Mouse (Mus musculus): ENCODE measurements around the gene Mettl21e.
"Not testable (repeated sequence)": the region's sequence is repeated elsewhere in the genome, so short reads cannot be mapped to it uniquely, and the experiment has no call there.

The Mettl21e gene

DNA sequence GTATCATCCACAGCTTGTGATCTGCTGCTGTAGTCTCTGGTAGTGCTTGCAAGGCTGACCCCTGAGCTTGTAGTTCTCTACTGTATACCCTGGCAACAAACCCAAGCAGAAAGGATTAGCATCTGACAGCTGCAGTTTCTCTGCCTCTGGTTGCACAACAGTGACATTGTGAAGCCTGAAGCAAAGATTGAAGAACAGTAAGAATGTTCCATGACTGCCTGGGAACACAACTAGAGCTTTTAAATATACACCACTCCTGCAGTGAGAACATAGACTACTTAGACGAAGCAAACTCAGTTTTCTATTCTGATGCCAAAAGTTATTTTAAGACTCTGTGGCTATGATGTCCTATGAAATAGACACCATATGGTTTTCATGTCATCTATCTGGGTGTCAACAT lies at the start of gene Mettl21e:
Mettl21e (minus strand) TSS at position 86 of the 400 bp plus-strand sequence.
- DNase-seq (ENCODE audit: low spot score), result no peak

DNA sequence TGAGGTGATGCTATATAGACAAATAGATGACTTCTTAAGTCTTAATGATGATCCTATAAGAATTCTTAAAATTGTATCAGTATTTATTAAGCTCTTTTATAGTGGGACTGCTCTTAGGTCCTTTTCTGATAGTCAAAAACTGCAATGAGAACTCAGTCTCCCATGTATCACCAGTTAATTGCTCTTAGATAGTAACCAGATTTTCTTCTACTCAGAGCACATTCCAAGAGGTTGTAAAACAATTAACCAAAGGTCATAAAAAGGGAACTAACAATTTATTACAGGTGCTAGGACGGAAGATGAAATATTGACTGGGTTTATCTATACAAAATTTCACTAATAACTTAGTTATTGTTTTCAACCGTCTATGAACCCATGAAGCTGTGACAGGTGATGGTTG lies 21.7 kb upstream of the Mettl21e start:
- DNase-seq (ENCODE audit: low spot score), result not testable (repeated sequence)

DNA sequence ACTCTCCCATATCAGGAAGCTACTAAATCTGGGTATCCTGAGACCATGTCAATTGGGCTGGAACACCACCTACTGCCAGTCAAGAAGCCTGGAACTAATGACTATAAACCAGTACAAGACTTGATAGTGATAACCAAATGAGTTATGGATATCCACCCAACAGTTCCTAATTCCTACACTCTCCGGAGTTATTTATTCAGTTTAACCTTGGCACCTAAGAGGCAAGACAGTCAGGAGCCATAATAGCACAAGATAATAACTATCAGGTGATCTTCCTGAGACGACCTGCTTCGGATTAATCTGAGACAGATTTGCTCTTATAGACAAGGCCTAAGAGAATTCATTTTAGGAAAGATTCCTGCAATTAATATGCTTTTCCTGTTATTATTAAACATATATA lies 21.2 kb upstream of the Mettl21e start:
- DNase-seq (ENCODE audit: low spot score), result no peak

DNA sequence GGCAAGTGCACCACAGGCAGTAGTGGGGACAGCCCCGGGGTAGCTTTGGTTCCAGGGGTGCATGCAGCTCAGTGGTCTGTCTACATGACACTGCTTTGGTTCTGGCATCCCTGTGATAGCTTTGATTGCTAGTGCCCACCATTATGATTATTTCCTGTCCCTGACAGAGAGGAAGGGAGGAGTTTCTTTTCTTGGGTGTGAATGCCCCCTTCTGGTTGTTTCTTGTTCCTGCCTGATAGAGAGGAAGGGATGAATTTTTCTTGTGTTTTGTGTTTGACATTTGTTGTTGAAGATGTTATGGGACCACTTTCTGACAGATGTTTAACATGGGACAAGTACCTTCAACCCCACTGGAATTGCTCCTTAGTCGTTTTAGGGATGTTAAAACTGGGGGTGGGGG lies 18.5 kb upstream of the Mettl21e start:
- DNase-seq (ENCODE audit: low spot score), result no peak

DNA sequence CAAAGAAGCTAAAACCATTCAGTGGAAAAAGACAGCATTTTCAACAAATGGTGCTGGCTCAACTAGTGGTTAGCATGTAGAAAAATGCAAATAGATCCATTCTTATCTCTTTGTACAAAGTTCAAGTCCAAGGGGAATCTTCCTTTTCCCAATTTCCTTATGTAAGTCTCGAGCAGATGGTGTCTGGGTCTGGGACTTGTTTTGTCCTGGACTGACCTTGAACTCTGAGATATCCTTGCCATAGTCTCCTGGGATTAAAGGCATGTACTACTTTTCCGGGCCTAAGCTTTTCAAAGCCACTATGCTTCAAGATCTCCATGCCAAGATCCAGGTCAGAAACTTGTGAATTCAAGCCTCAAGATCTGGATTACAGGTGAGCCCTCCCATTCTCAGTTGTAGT lies 16.6 kb upstream of the Mettl21e start:
- no peak for DNase-seq (ENCODE audit: low spot score)

DNA sequence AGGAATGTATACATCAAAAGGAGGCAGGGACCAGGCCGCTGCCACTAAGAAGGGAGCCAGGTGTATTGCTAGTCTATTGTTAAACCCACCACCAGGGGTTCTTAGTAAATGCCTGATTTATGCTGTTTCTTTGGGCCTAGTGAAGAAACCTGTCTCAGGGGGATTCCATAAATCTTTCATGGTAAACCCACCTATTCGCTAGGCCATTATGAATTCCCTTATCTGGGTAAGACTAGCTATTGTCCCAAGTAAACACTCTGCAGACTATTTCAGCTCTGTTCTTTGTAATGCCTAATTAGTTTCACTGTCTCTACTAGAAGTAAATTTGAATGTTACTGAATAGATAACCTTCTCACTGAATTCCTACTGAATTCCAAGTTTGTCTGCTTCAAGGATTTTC lies 15.8 kb upstream of the Mettl21e start:
- not testable (repeated sequence) for DNase-seq (ENCODE audit: low spot score)

DNA sequence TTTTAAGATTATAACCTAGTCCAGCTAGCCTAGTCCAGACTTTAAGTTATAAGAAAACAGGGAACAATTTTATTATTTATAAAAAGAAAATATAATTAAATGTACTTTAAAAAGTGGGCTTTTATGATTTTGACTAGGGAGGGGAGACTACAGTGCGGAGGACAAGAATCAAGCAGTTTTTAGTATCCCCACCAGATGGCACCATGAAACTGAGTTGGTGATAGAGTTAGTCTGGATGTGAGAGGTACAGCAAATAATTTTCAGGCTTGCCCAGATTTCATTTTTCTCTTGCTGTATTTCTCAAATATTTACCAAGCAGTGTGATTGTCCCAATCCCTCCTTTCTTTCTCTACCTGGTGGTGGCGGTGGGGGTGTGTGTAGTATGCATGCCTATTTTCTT lies 10.3 kb upstream of the Mettl21e start:
- peak; percentile 64 for DNase-seq (ENCODE audit: low spot score)

DNA sequence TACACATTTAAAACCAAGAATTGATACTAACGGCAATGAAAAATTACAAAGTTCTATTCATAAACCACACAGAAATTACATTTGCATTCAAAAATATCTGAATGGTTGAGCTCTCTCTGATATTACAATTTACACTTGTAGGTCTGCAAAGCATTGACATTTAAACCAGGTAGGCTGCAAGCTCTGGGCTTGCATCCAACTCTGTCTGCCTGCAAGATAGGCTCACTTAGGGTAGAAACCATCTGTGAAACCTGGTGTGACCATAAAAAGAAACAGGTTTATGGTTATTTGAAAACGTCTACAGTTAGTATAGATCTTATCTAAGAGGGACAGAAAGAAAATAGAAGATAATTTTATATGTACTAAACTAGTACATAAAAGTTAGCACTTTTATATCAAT lies 1.6 kb downstream of the Mettl21e start:
- DNase-seq (ENCODE audit: low spot score), result no peak

DNA sequence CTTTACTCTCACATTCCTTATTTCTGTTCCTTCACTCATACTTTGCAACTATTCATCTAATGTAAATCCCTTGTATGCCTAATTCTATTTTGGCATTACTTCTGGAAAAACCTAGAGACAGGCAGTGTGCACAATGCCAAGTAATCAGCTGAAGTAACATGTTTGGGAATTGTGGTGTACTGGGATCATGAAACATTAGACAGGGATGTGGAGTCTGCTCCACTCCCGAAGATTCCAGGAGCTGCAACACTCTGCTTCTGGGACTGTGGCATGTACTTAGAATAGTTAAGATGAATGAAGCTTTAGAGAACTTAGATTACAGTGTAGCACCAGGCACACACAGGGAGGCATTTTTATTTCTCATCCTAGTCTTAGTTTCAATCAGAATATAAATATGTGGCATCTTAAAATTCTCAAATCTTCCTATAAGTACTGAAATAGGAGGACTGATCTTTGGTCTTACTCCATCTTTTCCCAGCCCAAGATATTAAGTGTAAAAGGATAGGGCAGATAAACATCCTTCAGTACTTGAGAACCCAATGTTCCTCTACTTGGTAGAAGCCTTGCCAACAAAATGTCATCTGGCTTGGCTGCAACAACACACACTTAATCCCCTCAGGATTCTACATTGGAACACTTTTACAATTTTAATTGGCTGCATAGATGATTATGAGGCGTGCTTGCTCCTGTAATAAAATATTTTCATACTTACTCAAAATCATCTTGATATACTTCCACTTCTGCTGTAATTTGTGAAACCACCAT lies 2.2 kb downstream of the Mettl21e start:
- no peak for DNase-seq (ENCODE audit: low spot score)

DNA sequence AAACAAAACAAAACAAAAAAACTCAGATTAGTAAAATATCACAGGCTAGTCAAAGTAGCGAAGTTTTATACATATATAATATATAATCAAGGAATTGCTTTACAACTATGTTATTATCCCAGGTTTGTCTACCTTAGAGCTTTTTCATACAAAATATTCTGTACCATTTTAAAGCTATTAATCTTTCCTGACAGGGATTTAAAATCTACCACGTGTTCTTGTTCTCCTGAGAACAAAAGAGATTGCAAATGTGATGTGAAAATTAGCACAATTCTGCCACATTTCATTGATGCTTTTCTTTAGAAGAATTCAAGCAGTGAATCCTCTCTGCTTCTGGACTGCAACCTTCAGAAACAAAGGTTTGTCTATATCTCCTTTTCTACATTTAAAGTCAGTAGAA lies 4.3 kb downstream of the Mettl21e start:
- no peak for DNase-seq (ENCODE audit: low spot score)

DNA sequence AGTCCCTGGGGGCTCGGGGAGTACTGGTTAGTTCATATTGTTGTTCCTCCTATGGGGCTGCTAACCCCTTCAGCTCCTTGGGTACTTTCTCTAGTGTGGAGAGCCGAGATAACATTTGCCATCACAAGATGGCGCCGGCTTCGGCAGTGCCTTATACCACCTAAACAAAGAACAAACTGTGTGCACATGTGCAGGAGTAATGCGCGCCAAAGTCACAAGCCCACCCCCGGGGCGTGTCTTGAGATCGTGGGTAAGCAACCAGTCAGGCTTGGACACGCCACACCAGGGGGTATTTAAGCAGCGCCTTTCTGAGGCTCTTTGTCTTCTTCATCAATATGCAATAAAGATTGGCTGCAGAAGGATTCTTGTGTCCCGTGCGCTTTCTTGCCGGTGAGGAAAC lies 15.9 kb downstream of the Mettl21e start:
- no peak for DNase-seq (ENCODE audit: low spot score)

DNA sequence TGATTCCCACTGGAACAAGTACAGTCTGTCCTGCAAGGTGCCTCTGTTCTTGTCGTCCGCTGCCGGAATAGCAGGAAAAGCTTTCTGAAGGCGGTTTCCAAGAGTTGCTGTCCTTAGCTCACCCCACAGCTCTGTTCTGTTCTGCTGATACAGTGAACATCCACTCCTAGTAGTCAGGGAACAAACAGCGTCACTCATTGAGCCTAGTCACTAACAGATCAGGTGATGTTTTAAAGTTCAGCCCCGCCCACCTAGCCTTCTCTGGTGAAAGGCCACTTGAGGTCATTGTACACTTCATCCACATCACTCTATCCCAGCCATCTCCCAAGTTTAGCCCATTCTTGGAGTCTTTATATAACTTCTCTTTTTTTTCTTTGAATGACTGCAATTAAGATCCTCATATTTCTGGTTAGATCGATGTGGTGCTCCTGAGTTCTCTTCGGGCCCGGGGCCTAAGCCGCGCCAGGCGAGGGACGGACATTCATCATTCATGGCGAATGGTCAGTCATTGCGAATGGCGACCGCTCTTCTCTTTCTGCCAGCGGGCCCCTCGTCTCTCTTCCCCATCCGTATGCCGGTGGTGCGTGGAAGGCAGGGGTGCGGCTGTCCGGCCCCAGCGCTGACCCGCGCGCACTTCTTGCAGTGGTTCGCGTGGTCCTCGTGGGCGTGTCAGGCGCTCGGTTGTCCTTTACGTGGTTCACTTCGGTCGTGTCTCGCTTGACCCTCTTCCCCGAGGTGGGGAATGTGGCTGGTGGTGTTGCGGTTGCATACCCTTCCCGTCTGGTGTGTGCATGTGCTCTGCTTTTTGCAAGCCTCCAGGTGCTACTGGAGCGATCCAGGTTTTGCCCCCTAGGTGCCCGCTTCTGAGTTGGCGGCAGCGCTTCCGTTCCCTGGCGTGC lies 20.2 kb downstream of the Mettl21e start:
- peak; percentile 34 for DNase-seq (ENCODE audit: low spot score)

DNA sequence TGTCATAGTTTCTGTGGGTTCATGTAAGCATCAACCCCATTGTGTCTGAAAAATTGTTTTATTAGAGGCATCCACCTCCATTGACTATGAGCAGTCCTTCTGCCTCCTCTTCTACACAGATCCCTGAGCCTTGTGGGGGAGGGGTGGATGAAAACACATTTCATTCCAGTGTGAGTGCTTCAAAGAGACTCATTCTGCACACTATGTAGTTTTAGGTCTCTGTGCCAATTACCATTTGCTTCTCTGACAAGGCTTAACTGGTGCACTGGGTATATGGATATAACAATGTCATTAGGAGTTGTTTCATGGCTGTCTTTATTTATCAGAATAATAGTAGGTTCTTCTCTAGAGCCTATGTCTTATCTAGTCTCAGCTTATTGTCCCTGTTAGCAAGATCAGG lies 32.4 kb downstream of the Mettl21e start:
- DNase-seq (ENCODE audit: low spot score), result no peak

DNA sequence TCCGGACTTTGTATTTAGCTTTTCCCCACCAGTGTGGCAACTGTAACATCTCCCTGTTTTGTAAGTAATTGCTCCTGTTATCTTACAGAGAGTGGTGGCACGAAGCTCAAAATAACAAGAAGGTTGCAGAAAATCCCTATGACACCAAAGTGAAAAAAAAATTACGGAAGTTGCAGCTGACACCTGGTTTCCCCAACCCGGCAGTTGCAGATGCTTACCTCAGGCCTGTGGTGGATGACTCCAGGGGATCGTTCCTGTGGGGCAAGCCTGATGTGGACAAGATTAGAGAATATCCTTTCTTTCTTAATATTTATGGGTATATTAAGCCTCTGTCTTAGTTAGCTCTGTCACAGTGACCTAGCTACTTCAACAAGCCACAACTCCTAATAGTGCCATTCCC lies 40.7 kb downstream of the Mettl21e start:
- DNase-seq (ENCODE audit: low spot score), result no peak

DNA sequence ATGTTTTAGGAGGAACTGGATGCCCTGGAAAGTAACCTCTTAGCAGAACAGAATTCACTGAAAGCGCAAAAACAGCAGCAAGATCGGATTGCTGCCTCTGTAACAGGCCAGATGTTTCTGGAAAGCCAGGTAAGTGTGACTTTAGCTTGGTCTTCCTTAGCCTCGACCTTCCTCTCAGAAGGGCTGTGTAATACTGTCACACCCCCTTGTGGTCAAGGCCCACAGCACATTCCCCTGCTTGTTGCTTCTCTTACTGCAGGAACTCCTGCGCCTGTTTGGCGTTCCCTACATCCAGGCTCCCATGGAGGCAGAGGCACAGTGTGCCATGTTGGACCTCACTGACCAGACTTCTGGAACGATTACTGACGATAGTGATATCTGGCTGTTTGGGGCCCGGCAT lies 44.9 kb downstream of the Mettl21e start:
- DNase-seq (ENCODE audit: low spot score), result no peak

DNA sequence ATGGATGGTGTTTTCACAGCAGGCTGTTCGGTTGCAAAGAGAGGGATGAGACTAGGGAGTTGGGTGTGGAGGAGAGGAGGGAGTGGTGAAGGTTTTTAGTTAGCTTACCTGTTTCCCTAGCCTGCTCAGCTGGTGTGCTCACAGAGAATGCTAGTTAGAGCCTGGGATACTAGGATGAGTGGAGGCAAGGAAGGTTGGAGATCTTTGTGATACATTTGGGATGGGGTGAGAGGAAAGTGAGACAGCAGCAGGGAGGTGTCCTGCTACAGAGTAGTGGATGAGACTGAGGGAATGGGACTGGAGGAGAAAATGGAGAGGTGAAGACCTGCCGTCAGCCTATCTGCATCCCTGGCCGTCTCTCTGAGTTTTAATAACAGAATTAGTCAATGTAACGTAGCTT lies 46.1 kb downstream of the Mettl21e start:
- no peak for DNase-seq (ENCODE audit: low spot score)

DNA sequence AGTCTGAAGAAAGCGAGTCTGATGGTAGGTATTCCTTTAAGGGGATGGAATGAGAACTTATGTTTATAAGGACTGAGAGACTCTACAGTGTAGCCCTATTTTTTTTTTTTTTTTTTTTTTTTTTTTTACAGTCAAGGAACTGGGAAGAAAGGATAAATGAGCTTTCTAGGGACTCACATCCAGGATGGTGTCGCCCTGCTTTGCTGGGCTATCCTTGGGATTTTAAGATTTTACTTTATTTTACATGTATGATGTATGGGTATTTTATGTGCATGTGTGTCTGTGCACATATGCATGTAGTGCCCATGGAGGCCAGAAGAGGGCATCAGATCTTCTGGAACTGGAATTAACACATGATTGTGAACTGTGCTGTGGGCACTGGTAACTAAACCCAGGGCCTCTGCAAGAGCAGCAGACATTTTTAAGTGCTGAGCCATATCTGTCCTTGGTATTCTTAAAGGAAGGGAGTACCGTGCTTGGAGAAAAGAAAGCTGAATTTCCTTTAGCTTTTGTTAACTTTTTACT lies 50.8 kb downstream of the Mettl21e start:
- no peak for DNase-seq (ENCODE audit: low spot score)

DNA sequence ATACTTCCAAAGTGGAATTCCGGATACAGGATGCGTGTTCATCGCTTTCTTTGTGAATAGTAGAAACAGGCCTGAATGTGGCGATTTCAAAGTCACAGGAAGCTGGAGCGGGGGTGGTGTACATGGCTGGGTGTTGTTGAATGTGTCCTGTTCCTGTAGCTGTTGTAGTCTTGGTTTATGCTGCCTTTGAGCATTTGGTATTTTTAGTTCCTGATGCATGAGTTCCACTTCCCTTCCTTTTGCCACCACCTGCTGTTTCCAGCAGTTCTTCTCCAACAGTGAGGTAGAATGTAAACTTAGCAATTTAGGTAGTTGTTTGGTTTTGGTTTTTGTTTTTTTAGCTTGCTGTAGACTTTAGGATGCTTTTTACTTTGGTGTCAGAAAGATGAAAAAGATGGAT lies 56.4 kb downstream of the Mettl21e start:
- DNase-seq (ENCODE audit: low spot score), result no peak

DNA sequence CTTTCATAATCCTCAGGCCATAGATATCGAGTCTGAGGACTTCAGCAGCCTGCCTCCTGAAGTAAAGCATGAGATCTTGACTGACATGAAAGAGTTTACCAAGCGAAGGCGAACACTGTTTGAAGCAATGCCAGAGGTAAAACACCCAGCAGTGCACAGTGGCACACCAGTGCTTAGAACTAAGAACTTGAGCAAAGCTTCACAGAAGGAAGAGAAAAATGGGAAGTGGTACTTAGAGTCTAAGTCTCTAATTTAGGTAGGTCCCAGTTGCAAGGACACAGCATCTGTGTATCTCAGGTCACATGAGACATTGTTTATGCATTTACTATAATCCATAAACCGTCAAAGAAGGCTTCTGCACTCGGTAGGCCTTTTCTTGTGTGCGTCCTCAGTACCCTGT lies 56.9 kb downstream of the Mettl21e start:
- no peak for DNase-seq (ENCODE audit: low spot score)

DNA sequence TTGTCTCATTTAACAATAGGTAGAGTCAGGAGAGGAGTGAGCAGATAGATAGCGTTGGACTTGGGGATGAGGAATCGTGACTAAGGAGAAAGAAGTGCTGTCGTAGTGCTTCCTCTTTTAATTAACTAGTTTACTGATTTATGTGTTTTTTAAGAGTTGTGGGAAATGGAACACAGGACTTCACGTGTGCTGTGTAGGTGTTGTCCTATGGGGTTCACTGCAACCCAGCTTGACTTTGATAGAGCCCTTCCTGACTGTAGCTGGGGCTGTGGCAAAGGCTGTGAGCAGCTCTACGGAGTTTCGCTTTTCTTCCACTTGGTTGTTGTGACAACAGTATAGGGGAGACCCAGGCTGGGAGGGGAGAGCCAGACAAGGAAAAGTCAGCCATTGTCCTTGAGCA lies 60.4 kb downstream of the Mettl21e start:
- DNase-seq (ENCODE audit: low spot score), result no peak

DNA sequence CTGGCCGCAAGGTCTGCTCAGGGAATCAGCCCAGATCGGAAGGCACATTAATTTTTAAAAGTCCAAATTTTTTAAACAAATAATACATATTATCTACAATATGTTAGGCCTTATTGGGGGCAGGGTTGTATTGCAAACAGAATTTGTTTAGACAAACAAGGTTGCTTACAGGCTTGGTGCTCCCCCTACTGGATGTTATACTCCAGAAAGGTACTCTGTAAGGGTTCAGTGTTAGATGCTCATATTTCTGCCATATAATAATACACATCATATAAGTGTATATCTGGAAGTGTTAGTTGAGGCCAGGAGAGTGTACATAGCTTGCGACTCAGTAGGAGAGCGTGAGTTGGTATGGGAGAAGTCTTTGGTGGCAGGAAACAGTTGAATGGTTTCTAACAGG lies 63.5 kb downstream of the Mettl21e start:
- no peak for DNase-seq (ENCODE audit: low spot score)
